Mouse (Mus musculus): Measurements from ENCODE around the gene Tubb1. TPM values are rescaled to one million over a fixed set of nuclear protein-coding genes. Genes with fewer than 3 reads are reported as not detected.

Gene Tubb1
- polyA plus RNA-seq, 1 experiment from 2014 or later = 6.7 TPM

DNA sequence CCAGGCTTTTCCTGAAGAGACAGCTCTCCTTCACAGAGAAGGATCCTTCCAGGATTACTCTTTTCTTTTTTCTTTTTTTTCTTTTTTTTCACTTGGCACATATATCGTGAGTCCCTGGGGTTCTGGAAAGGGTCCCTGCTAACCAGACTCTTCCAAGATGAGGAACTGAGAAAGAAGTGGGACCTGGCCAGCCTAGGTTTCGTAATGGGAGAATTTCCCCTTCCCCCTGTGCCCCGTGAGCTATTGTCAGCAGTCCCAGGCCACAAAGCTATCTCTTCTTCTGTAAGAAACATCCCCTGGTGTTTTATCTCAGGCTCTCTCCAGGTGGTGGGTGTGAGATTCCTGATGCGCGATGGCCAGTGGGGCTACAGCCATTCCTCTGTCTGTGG lies 11.1 kb upstream of the Tubb1 start:
- no peak for ATAC-seq (ENCODE audit: low read depth)
- 0 out of 2 replicates have a peak, but pooled peaks cover 2% of the 10 kb centered on the region for H3K36me3 ChIP-seq (ENCODE audit: control insufficient read depth, insufficient read depth, low read length)
- peak overlapping the region; percentile 90; the same call in 1 of the 2 replicates for H3K4me2 ChIP-seq (ENCODE audit: low read depth, low read length)
- H3K9ac ChIP-seq (ENCODE audit: low read length) = peak overlapping the region; percentile 77
- H3K9me3 ChIP-seq (ENCODE audit: control insufficient read depth, low read length) = no peaks in the 10 kb centered on the region
- H3K27me3 ChIP-seq (ENCODE audit: control insufficient read depth, insufficient read depth, low read depth, low read length) = no peaks in the 10 kb centered on the region
- no peak overlapping the region for H3K4me3 ChIP-seq (ENCODE audit: low read length)
- peaks cover 42% of the 10 kb centered on the region for H3K4me1 ChIP-seq (replicated peaks; ENCODE audit: control insufficient read depth, insufficient read depth, low read length)
- H3K27ac ChIP-seq (ENCODE audit: low read length) = no peak overlapping the region; the same call in 1 of the 2 replicates
- WGBS = 59% methylated on average over 5 of the region's 5 CpGs

- ATAC-seq (ENCODE audit: low read depth) = no peak
Observed at GRCm38 (mm10) chr2:174439961-174440360, 10.5 kb upstream of the Tubb1 start.

DNA sequence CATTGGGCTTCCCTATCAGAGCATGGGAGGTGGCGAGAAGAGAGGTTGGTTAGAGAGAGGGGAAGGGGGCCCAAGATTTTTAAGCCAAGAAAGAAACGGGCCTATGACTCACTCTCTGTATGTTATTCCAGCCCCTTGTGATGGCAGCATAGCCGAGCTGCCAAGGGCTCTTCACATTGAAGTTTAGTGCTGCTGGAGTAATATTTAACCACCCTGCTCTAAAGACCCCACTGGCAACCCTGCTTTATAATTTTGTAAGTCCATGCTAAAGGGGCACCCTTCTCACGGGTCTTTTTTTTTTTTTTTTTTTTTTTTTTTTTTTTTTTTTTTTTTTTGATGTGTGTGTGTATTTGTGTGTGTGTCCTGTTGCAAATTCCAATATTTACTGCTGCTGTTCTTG lies 8.6 kb upstream of the Tubb1 start:
- 33% methylated on average over 4 of the region's 4 CpGs for WGBS
- ATAC-seq (ENCODE audit: low read depth) = peak; percentile 73

More at GRCm38 (mm10) chr2:174439961-174440360, 10.5 kb upstream of the Tubb1 start:
- no peaks in the 10 kb centered on the region for H3K9me3 ChIP-seq (ENCODE audit: control insufficient read depth, low read length)
- H3K4me1 ChIP-seq (replicated peaks; ENCODE audit: control insufficient read depth, insufficient read depth, low read length) = peaks cover 42% of the 10 kb centered on the region
- H3K4me3 ChIP-seq (ENCODE audit: low read length) = no peak overlapping the region
- H3K36me3 ChIP-seq (ENCODE audit: control insufficient read depth, insufficient read depth, low read length) = 0 out of 2 replicates have a peak, but pooled peaks cover 2% of the 10 kb centered on the region
- 87% methylated on average over 9 of the region's 9 CpGs for WGBS
- no peak overlapping the region for H3K27ac ChIP-seq (ENCODE audit: low read length)
- no peaks in the 10 kb centered on the region for H3K27me3 ChIP-seq (ENCODE audit: control insufficient read depth, insufficient read depth, low read depth, low read length)
- no peak overlapping the region for H3K4me2 ChIP-seq (ENCODE audit: low read depth, low read length)
- no peak overlapping the region for H3K9ac ChIP-seq (ENCODE audit: low read length)

DNA sequence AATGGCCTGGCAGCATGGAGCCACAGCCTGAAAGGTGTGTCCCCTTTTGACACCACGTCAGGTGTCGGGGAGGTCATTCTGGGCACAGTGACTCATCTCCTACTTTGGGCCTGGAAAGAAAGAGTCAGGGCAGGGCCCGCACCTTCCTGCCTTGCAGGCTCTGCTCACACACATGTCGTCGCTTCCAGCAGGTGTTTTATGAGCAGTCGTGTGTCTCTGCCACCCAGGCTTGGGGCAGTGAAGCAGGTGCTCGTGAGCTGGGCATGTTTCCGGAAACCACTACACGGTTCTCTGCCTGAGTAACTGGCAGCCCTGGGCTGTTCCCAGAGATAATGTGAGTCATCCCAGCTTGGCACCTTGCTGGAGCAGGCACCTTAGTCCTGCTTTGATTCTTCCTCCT lies 8.0 kb upstream of the Tubb1 start:
- 51% methylated on average over 9 of the region's 9 CpGs for WGBS
- Histone ChIP-seq H3K4me1 (replicated peaks; ENCODE audit: control insufficient read depth, insufficient read depth, low read length) (peaks cover 47% of the 10 kb centered on the region), H3K36me3 (ENCODE audit: control insufficient read depth, insufficient read depth, low read length) (no peaks in the 10 kb centered on the region), H3K27me3 (ENCODE audit: control insufficient read depth, insufficient read depth, low read depth, low read length) (no peaks in the 10 kb centered on the region), H3K27ac (ENCODE audit: low read length) (peak overlapping the region; percentile 86), H3K9me3 (ENCODE audit: control insufficient read depth, low read length) (no peaks in the 10 kb centered on the region), H3K9ac (ENCODE audit: low read length) (no peak overlapping the region), H3K4me3 (ENCODE audit: low read length) (no peak overlapping the region), H3K4me2 (ENCODE audit: low read depth, low read length) (peak overlapping the region; percentile 3; the same call in 1 of the 2 replicates)
- peak; percentile 11; the same call in 1 of the 2 replicates for ATAC-seq (ENCODE audit: low read depth)

More for the DNA sequence above, 8.6 kb upstream of the Tubb1 start:
- peak overlapping the region; percentile 20; the same call in 1 of the 2 replicates for H3K4me2 ChIP-seq (ENCODE audit: low read depth, low read length)
- no peak overlapping the region for H3K4me3 ChIP-seq (ENCODE audit: low read length)
- peak overlapping the region; percentile 86 for H3K27ac ChIP-seq (ENCODE audit: low read length)
- H3K9ac ChIP-seq (ENCODE audit: low read length) = no peak overlapping the region
- H3K4me1 ChIP-seq (replicated peaks; ENCODE audit: control insufficient read depth, insufficient read depth, low read length) = peaks cover 50% of the 10 kb centered on the region
- no peaks in the 10 kb centered on the region for H3K36me3 ChIP-seq (ENCODE audit: control insufficient read depth, insufficient read depth, low read length)
- H3K9me3 ChIP-seq (ENCODE audit: control insufficient read depth, low read length) = no peaks in the 10 kb centered on the region
- H3K27me3 ChIP-seq (ENCODE audit: control insufficient read depth, insufficient read depth, low read depth, low read length) = no peaks in the 10 kb centered on the region

DNA sequence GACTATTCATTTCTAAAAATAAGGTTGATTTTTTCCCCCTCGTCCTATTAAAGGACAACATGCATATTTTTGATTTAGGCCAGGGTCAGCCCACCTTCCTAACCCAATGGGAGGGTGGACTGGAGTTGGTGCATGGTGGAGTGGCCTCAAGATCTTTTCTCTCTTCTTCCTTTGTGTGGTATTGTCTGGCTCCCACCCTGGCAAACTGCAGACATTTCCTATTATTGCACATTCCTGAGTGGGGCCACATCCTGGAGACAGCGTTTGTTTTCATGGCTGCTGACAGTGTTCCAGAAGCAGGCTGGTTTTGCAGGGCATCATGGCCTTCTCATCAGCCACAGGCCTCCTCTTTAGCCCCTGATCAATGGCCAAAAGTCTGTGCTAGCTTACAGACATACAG lies 7.4 kb upstream of the Tubb1 start:
- 24% methylated on average over 2 of the region's 2 CpGs for WGBS
- Histone ChIP-seq H3K4me1 (replicated peaks; ENCODE audit: control insufficient read depth, insufficient read depth, low read length) (peaks cover 41% of the 10 kb centered on the region), H3K4me3 (ENCODE audit: low read length) (no peak overlapping the region), H3K4me2 (ENCODE audit: low read depth, low read length) (no peak overlapping the region), H3K27ac (ENCODE audit: low read length) (peak overlapping the region; percentile 86), H3K27me3 (ENCODE audit: control insufficient read depth, insufficient read depth, low read depth, low read length) (no peaks in the 10 kb centered on the region), H3K9me3 (ENCODE audit: control insufficient read depth, low read length) (no peaks in the 10 kb centered on the region), H3K36me3 (ENCODE audit: control insufficient read depth, insufficient read depth, low read length) (no peaks in the 10 kb centered on the region), H3K9ac (ENCODE audit: low read length) (no peak overlapping the region)
- ATAC-seq (ENCODE audit: low read depth) = no peak

- no peaks in the 10 kb centered on the region for H3K36me3 ChIP-seq (ENCODE audit: control insufficient read depth, insufficient read depth, low read length)
- H3K4me2 ChIP-seq (ENCODE audit: low read depth, low read length) = no peak overlapping the region
- no peak for ATAC-seq (ENCODE audit: low read depth)
- no peak overlapping the region for H3K9ac ChIP-seq (ENCODE audit: low read length)
- 65% methylated on average over 7 of the region's 7 CpGs for WGBS
- H3K9me3 ChIP-seq (ENCODE audit: control insufficient read depth, low read length) = no peaks in the 10 kb centered on the region
- H3K4me1 ChIP-seq (replicated peaks; ENCODE audit: control insufficient read depth, insufficient read depth, low read length) = peaks cover 32% of the 10 kb centered on the region
- H3K27ac ChIP-seq (ENCODE audit: low read length) = no peak overlapping the region
- no peak overlapping the region for H3K4me3 ChIP-seq (ENCODE audit: low read length)
- no peaks in the 10 kb centered on the region for H3K27me3 ChIP-seq (ENCODE audit: control insufficient read depth, insufficient read depth, low read depth, low read length)
Observed at GRCm38 (mm10) chr2:174444359-174444758, 6.1 kb upstream of the Tubb1 start.

GRCm38 (mm10) chr2:174445018-174445417 lies 5.5 kb upstream of the Tubb1 start:
- 71% methylated on average over 6 of the region's 6 CpGs for whole genome bisulfite sequencing
- Histone ChIP-seq H3K27me3 (ENCODE audit: control insufficient read depth, insufficient read depth, low read depth, low read length) (no peaks in the 10 kb centered on the region), H3K4me1 (replicated peaks; ENCODE audit: control insufficient read depth, insufficient read depth, low read length) (peaks cover 30% of the 10 kb centered on the region), H3K4me2 (ENCODE audit: low read depth, low read length) (no peak overlapping the region), H3K36me3 (ENCODE audit: control insufficient read depth, insufficient read depth, low read length) (no peaks in the 10 kb centered on the region), H3K9me3 (ENCODE audit: control insufficient read depth, low read length) (no peaks in the 10 kb centered on the region), H3K4me3 (ENCODE audit: low read length) (no peak overlapping the region), H3K27ac (ENCODE audit: low read length) (no peak overlapping the region), H3K9ac (ENCODE audit: low read length) (no peak overlapping the region)
- ATAC-seq (ENCODE audit: low read depth) = no peak

DNA sequence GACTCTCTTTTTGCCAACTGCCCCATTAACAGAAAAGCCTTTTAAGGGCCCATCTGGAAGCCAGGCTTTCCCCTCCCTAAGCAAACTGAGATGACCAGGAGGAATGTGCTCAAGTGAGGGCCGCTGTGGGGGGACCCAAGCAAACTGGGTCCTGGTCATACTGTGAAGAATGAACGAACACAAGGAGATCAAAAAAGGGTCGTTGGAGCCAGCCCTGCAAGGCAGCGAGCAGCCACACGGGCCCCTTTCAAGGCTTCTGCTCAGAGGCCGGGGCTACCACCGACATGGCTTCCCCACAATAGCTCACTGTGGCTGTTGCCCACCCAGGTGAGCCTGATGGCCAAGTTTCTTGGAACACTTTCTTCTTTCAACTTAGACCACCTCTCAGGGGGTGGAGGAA lies 4.0 kb upstream of the Tubb1 start:
- no peak overlapping the region for H3K4me2 ChIP-seq (ENCODE audit: low read depth, low read length)
- WGBS = 34% methylated on average over 7 of the region's 7 CpGs
- H3K9me3 ChIP-seq (ENCODE audit: control insufficient read depth, low read length) = no peaks in the 10 kb centered on the region
- H3K4me1 ChIP-seq (replicated peaks; ENCODE audit: control insufficient read depth, insufficient read depth, low read length) = peaks cover 27% of the 10 kb centered on the region
- no peaks in the 10 kb centered on the region for H3K27me3 ChIP-seq (ENCODE audit: control insufficient read depth, insufficient read depth, low read depth, low read length)
- H3K27ac ChIP-seq (ENCODE audit: low read length) = peak overlapping the region; percentile 21; the same call in 1 of the 2 replicates
- H3K9ac ChIP-seq (ENCODE audit: low read length) = no peak overlapping the region
- no peaks in the 10 kb centered on the region for H3K36me3 ChIP-seq (ENCODE audit: control insufficient read depth, insufficient read depth, low read length)
- no peak for ATAC-seq (ENCODE audit: low read depth)
- H3K4me3 ChIP-seq (ENCODE audit: low read length) = no peak overlapping the region

DNA sequence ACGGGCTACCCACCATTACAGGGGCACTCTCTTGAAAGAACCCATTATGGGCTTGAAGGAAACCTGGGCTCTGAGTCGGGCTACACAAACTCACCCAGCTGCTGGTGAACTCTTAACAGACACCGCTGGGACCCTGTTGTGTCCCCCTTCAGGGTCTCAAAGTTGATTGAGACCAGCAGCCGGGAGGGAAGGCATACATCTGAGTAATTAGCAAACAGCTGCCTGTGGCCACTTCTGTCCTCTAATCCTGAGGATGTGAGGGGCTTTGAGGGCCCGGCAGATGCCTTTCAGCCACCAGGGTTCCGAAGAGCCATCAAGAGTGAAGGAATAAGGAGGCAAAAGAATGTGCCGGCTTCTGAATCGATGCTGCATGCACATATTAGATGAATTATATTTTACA lies 3.6 kb upstream of the Tubb1 start:
- 52% methylated on average over 8 of the region's 8 CpGs for whole genome bisulfite sequencing
- Histone ChIP-seq H3K4me3 (ENCODE audit: low read length) (no peak overlapping the region), H3K27me3 (ENCODE audit: control insufficient read depth, insufficient read depth, low read depth, low read length) (no peaks in the 10 kb centered on the region), H3K9me3 (ENCODE audit: control insufficient read depth, low read length) (no peaks in the 10 kb centered on the region), H3K9ac (ENCODE audit: low read length) (no peak overlapping the region), H3K36me3 (ENCODE audit: control insufficient read depth, insufficient read depth, low read length) (no peaks in the 10 kb centered on the region), H3K4me1 (replicated peaks; ENCODE audit: control insufficient read depth, insufficient read depth, low read length) (peaks cover 25% of the 10 kb centered on the region), H3K27ac (ENCODE audit: low read length) (peak overlapping the region; percentile 21; the same call in 1 of the 2 replicates), H3K4me2 (ENCODE audit: low read depth, low read length) (no peak overlapping the region)
- no peak for ATAC-seq (ENCODE audit: low read depth)

DNA sequence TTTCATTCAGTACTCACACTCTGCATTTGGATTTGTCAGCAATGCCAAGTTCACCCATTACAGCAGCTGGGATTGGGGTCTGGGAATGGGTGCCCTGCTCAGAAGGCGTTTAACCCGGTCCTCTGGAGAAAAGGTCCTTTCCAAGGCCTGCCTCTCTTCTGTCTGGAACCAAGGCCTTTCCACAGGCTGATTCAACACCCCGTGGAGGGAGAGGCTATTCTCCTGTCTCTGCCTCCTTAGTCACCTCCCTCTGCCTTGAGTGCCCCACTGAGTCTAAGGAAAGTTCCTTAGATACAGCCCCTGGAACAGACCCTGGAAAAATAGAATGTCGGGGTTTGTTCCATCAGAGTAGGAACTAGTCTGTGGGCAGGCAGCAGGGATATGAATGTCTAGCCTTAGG lies 2.1 kb upstream of the Tubb1 start:
- no peak overlapping the region for H3K27ac ChIP-seq (ENCODE audit: low read length)
- no peak overlapping the region for H3K4me2 ChIP-seq (ENCODE audit: low read depth, low read length)
- ATAC-seq (ENCODE audit: low read depth) = no peak
- H3K9ac ChIP-seq (ENCODE audit: low read length) = no peak overlapping the region
- H3K9me3 ChIP-seq (ENCODE audit: control insufficient read depth, low read length) = no peaks in the 10 kb centered on the region
- peaks cover 13% of the 10 kb centered on the region for H3K4me1 ChIP-seq (replicated peaks; ENCODE audit: control insufficient read depth, insufficient read depth, low read length)
- no peak overlapping the region for H3K4me3 ChIP-seq (ENCODE audit: low read length)
- H3K36me3 ChIP-seq (ENCODE audit: control insufficient read depth, insufficient read depth, low read length) = no peaks in the 10 kb centered on the region
- 77% methylated on average over 4 of the region's 4 CpGs for WGBS
- H3K27me3 ChIP-seq (ENCODE audit: control insufficient read depth, insufficient read depth, low read depth, low read length) = no peaks in the 10 kb centered on the region

All from lung, embryonic 16.5 days (tissue).